Mouse (Mus musculus): Measurements from ENCODE around the gene Hprt. TPM values are rescaled to one million over a fixed set of nuclear protein-coding genes. Genes with fewer than 3 reads are reported as not detected.

Hprt gene
- 48.5 and 49.7 TPM in 2 replicates for polyA plus RNA-seq (2012; rRNA removed)

DNA sequence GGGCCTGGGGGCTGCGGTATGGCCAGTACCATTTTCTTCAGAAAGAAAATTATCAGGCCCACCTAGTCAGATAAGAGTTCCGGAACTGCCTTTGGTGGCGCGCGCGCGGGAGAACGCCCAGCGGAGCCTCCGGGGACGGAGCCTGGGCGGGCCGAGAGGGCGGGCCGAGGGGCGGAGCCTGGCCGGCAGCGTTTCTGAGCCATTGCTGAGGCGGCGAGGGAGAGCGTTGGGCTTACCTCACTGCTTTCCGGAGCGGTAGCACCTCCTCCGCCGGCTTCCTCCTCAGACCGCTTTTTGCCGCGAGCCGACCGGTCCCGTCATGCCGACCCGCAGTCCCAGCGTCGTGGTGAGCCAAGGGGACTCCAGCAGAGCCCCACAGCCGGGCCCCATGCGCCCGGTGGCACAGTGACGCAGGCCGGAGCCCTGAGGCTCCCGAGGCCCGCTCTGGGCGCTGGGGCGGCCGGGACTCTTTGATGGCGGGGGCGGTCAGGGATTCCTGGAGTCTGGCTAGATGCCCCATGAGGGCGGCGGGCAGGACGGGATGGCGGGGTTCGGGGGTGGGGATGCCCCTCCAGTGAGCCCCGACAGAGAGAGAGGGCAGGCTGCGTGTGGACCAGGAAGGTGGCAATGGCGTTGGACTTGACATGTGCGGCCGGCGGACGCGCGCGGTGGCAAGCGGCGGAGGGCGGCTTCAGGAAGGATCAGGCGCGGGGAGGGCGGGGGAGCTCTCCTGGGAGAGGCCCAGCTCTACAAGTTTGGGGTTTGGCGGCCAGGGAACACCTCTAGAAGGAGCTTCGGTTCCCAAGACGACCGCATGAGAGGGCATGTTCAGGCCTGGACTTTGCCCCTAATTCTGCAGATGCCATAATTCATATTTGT, at the start of gene Hprt:
TSS of gene Hprt (plus strand) at position 233 of the 879 bp plus-strand sequence.

Other genes with a start within 250 kb of the Hprt start
- 2.6 and 2.9 TPM in 2 replicates for gene Ccdc160, start 196.9 kb upstream of the Hprt start, polyA plus RNA-seq (2012; rRNA removed)
- 43.6 and 56.7 TPM in 2 replicates for gene Phf6, start 75.9 kb upstream of the Hprt start, polyA plus RNA-seq (2012; rRNA removed)